Mouse (Mus musculus) liver, postnatal 0 days (tissue): ENCODE measurements around the gene Hist1h2bp. TPM values are rescaled to one million over a fixed set of nuclear protein-coding genes. Genes with fewer than 3 reads are reported as not detected.
A peak's percentile ranks its signal among the peaks of the same experiment; 100 is the strongest.
"Not testable (repeated sequence)": the region's sequence is repeated elsewhere in the genome, so short reads cannot be mapped to it uniquely, and the experiment has no call there.

Experiments used
- ATAC-seq: fragments of 200-750 bp; cut with Nextera tagmentation; 2 replicates; pipeline ENCODE4 v1.8.0; 2017; ENCODE audit warnings: mild to moderate bottlenecking, moderate library complexity
- DNase-seq: peaks from one replicate; pipeline ENCODE4 v3.0.0-alpha.2; 2016
- H3K27ac ChIP-seq: fragments of 300-500 bp; sonication (generic); 2 replicates; pipeline ENCODE4 v1.5.1; 2014; ENCODE audit warnings: antibody characterized with exemption, moderate library complexity, mild to moderate bottlenecking, low read depth
- H3K27me3 ChIP-seq: fragments of 300-500 bp; sonication (generic); 2 replicates; pipeline ENCODE4 v1.6.1; 2014; ENCODE audit warnings: low read length, control low read depth, mixed read lengths; ENCODE audit not compliant: insufficient read depth
- H3K36me3 ChIP-seq: fragments of 300-500 bp; sonication (generic); replicated peaks from 2 replicates; pipeline ENCODE4 v1.6.1; 2014; ENCODE audit warnings: mild to moderate bottlenecking, control low read depth, low read length, moderate library complexity, mixed read lengths; ENCODE audit not compliant: insufficient read depth
- H3K4me1 ChIP-seq: fragments of 300-500 bp; sonication (generic); 2 replicates; pipeline ENCODE4 v1.6.1; 2014; ENCODE audit warnings: antibody characterized with exemption, mild to moderate bottlenecking, control low read depth; ENCODE audit not compliant: insufficient read depth
- H3K4me2 ChIP-seq: fragments of 300-500 bp; sonication (generic); 2 replicates; pipeline ENCODE4 v1.6.1; 2014; ENCODE audit warnings: low read depth, mild to moderate bottlenecking, low read length, moderate library complexity, mixed read lengths
- H3K4me3 ChIP-seq: fragments of 300-500 bp; sonication (generic); 2 replicates; pipeline ENCODE4 v1.5.1; 2014; ENCODE audit warnings: low read depth, low read length
- H3K9ac ChIP-seq: fragments of 300-500 bp; sonication (generic); replicated peaks from 2 replicates; pipeline ENCODE4 v1.6.1; 2014; ENCODE audit warnings: mild to moderate bottlenecking, moderate library complexity
- H3K9me3 ChIP-seq: fragments of 300-500 bp; sonication (generic); 2 replicates; pipeline ENCODE4 v1.6.1; 2016; ENCODE audit warnings: mild to moderate bottlenecking, control low read depth, low read length, mixed read lengths
- CTCF ChIP-seq: sonication (generic); IDR thresholded peaks from 2 replicates; pipeline ENCODE4 v1.5.1; 2016; ENCODE audit warnings: antibody characterized with exemption, low read depth
- EP300 ChIP-seq: IDR thresholded peaks from 2 replicates; pipeline ENCODE4 v1.6.1; 2016; ENCODE audit warnings: antibody characterized with exemption, low read depth, mild to moderate bottlenecking
- WGBS: fragments of 180-500 bp; shearing (Covaris S2); extraction: QIAGEN DNeasy Blood & Tissue Kit; methylation state at CpG from one replicate; pipeline ENCODE4 v1.1.7; 2014; ENCODE audit not compliant: insufficient replicate concordance; 5-methylcytosine and 5-hydroxymethylcytosine counted together
- microRNA-seq: library from miRNA; unstranded; fragments of <30 nt; microRNA quantifications from one replicate; pipeline ENCODE4, GENCODE M21; 2016
- polyA plus RNA-seq: library from polyadenylated mRNA; unstranded; fragments of >200 nt; fragmentation: Nextera tagmentation; extraction: Ambion mirVana; gene quantifications from 2 replicates; pipeline ENCODE4 v1.2.1, GENCODE M21; 2015

Hist1h2bp gene
- polyA plus RNA-seq, 1 experiment from 2014 or later: 4.6 TPM

DNA sequence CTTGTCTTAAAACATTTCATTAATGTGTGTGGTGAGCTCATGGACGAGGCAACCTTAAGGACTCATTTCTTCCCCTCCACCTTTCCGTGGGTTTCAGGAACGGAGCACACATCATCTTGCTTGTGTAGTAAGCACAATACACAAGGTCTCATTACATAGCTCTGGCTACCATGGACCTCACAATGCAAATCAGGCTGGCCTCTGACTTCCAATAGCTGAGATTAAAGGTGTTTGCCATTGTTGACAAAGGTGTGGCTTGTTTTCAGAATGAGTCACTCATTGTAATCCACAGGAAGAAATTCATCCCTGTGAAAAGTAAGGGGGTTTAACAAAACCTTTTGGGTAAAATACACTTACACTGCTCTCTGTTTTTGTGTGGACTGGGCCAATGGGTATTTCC is 41.2 kb downstream of the Hist1h2bp start:
- Histone ChIP-seq H3K36me3 (no peaks in the 10 kb centered on the region), H3K27me3 (no peaks in the 10 kb centered on the region), H3K9me3 (no peaks in the 10 kb centered on the region), H3K4me3 (no peak overlapping the region), H3K4me1 (no peaks in the 10 kb centered on the region), H3K4me2 (no peak overlapping the region), H3K27ac (no peak overlapping the region), H3K9ac (no peak overlapping the region)
- WGBS: 81% methylated on average over 3 of the region's 3 CpGs
- no peak for TF ChIP-seq EP300
- no peak for TF ChIP-seq CTCF
- DNase-seq: no peak
- ATAC-seq: no peak

DNA sequence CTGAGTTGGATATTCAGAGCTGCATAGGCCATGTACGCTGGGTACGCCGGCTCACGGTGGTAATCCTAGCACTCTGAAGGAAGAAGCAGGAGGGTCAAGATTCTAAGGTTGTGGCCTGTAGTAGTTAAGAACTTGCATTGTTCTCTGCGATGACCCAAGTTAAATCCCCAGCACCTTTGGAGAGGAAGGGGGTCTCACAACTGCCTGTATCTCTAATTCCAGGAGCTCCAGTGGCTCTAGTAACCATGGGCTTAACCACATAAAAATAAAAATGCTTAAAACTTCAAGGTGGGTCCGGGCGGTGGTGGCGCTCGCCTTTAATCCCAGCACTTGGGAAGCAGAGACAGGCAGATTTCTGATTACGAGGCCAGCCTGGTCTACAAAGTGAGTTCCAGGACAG is 43.1 kb downstream of the Hist1h2bp start:
- no peak for ATAC-seq
- no peak for TF ChIP-seq CTCF
- TF ChIP-seq EP300: no peak
- peak overlapping the region; percentile 2; the same call in 1 of the 2 replicates for H3K4me2 ChIP-seq
- H3K4me3 ChIP-seq: no peak overlapping the region
- no peak for DNase-seq
- no peaks in the 10 kb centered on the region for H3K4me1 ChIP-seq
- 87% methylated on average over 10 of the region's 10 CpGs for WGBS
- H3K36me3 ChIP-seq: no peaks in the 10 kb centered on the region
- H3K9me3 ChIP-seq: no peaks in the 10 kb centered on the region
- peak overlapping the region; percentile 48; the same call in 1 of the 2 replicates for H3K9ac ChIP-seq
- no peaks in the 10 kb centered on the region for H3K27me3 ChIP-seq
- H3K27ac ChIP-seq: peak overlapping the region; percentile 66

DNA sequence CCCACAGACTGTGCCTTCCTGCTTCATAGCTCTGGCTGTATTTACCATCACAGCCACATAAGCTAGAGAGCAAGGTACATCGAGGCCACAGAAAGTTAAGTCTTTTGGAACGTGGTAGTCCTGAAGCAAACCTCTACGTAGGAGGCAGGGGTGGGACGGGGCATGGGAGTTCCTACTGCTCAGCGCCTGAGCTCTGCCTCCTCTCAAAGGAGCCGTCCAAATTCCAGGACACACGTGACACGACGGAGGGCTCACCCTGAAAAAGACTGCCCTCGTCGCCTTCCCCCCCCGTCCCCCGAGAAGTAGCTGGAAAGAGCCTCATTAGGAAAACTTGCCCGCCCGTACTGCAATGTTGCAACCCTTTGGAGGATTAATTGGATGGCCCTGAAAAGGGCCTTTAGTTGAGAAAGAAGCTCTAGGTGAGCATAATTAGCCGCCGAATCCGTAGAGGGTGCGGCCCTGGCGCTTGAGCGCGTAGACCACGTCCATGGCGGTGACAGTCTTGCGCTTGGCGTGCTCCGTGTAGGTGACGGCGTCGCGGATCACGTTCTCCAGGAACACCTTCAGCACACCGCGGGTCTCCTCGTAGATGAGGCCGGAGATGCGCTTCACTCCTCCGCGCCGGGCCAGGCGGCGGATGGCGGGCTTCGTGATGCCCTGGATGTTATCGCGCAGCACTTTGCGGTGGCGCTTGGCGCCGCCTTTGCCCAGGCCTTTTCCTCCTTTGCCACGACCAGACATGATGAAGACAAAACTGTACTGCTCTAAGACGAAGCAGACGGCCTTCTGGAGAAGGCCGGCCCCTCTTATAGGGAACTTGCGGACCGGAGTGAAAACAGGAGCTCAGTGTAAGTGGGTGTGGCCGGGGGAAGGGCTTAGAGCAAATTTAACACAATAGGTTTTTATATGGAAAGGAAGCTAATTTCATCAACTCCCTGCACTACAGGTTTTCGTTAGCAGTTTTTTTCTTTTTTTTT is 44.4 kb downstream of the Hist1h2bp start, which contains the start of gene Hist1h4n:
Hist1h4n (minus strand) TSS at position 779 of the 977 bp plus-strand sequence.
- not testable (repeated sequence) for H3K9ac ChIP-seq, DNase-seq, H3K4me1 ChIP-seq, H3K9me3 ChIP-seq, H3K4me3 ChIP-seq, H3K27me3 ChIP-seq, H3K36me3 ChIP-seq
- peak; percentile 69 for ATAC-seq
- 0% methylated on average over 15 of the region's 58 CpGs for WGBS
- H3K27ac ChIP-seq: peak within 1 kb of the TSS; percentile 70
- H3K4me2 ChIP-seq: peak within 1 kb of the TSS; percentile 26; the same call in 1 of the 2 replicates

DNA sequence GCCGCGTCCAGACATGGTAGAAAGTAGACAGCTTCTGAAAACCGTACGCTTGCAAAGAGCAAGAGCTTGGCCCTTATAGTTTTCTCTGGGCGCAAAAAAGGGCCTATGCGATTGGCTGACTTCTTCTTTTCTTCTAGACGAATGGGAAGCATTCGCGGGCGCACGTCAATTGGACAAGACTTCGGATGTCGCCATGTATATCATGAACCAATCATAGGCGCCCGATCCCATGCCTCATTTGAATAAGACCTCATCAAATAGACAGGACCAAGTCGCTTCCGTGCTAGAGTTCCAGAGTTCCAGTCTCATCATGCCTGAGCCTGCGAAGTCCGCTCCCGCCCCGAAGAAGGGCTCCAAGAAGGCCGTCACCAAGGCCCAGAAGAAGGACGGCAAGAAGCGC is 46.2 kb downstream of the Hist1h2bp start, which contains the start of the genes Hist1h2ap and Hist1h2br:
Hist1h2ap (minus strand) TSS at position 47 of the 400 bp plus-strand sequence.
Hist1h2br (plus strand) TSS at position 283 of the 400 bp plus-strand sequence.
- not testable (repeated sequence) for H3K4me3 ChIP-seq

More for the DNA sequence above, 46.2 kb downstream of the Hist1h2bp start, which contains the start of the genes Hist1h2ap and Hist1h2br:
- H3K4me1 ChIP-seq, H3K9ac ChIP-seq, DNase-seq, H3K27ac ChIP-seq, H3K36me3 ChIP-seq, H3K9me3 ChIP-seq, H3K27me3 ChIP-seq, H3K4me2 ChIP-seq: not testable (repeated sequence)
- no CpG with 5 or more reads among the region's 24 CpGs for WGBS
- ATAC-seq: peak; percentile 86

Small RNAs within 50 kb of the gene (microRNA-seq; reads per million reads assigned to microRNA genes)
- gene Gm19658 (not detected), gene Gm44346 (not detected), gene Gm44454 (not detected), gene Gm44466 (not detected)

Other genes starting within 250 kb of the Hist1h2bp start
- gene Olfr1366, start 244.7 kb upstream of the Hist1h2bp start, polyA plus RNA-seq: not detected in 2 replicates
- gene Olfr1535, start 227.6 kb upstream of the Hist1h2bp start, polyA plus RNA-seq: 0.02 TPM in 1 of 2 replicates, not detected in the other
- not detected in 2 replicates for gene Olfr1364, start 205.7 kb upstream of the Hist1h2bp start, polyA plus RNA-seq
- gene Olfr1362, start 173.4 kb upstream of the Hist1h2bp start, polyA plus RNA-seq: not detected in 2 replicates
- gene Olfr11, start 144.9 kb upstream of the Hist1h2bp start, polyA plus RNA-seq: not detected in 2 replicates
- gene Olfr1361, start 124.1 kb upstream of the Hist1h2bp start, polyA plus RNA-seq: not detected in 2 replicates
- gene Olfr1360, start 110.1 kb upstream of the Hist1h2bp start, polyA plus RNA-seq: not detected in 2 replicates
- not detected in 2 replicates for gene Olfr1359, start 89.3 kb upstream of the Hist1h2bp start, polyA plus RNA-seq
- 0.51 and 1.9 TPM in 2 replicates for gene Hist1h2bl, start 71.3 kb upstream of the Hist1h2bp start, polyA plus RNA-seq
- 16.4 and 20.2 TPM in 2 replicates for gene Hist1h2ai, start 71.0 kb upstream of the Hist1h2bp start, polyA plus RNA-seq
- gene Hist1h3h, start 69.8 kb upstream of the Hist1h2bp start, polyA plus RNA-seq: 7.1 and 8.7 TPM in 2 replicates
- gene Hist1h2bm, start 65.4 kb upstream of the Hist1h2bp start, polyA plus RNA-seq: 1.6 and 2.3 TPM in 2 replicates
- gene Hist1h4j, start 52.4 kb upstream of the Hist1h2bp start, polyA plus RNA-seq: 0.19 and 0.32 TPM in 2 replicates
- gene Hist1h4k, start 37.0 kb upstream of the Hist1h2bp start, polyA plus RNA-seq: 2.4 and 3.6 TPM in 2 replicates
- gene Hist1h2ak, start 33.6 kb upstream of the Hist1h2bp start, polyA plus RNA-seq: 44.2 and 62.3 TPM in 2 replicates
- gene Hist1h2bn, start 33.3 kb upstream of the Hist1h2bp start, polyA plus RNA-seq: 7.2 and 7.3 TPM in 2 replicates
- 20.0 and 27.9 TPM in 2 replicates for gene Hist1h1b, start 6.8 kb upstream of the Hist1h2bp start, polyA plus RNA-seq
- gene Hist1h3i, start 4.1 kb upstream of the Hist1h2bp start, polyA plus RNA-seq: 95.1 and 107 TPM in 2 replicates
- 8.4 and 11.4 TPM in 2 replicates for gene Hist1h2an, start 243 bp upstream of the Hist1h2bp start, polyA plus RNA-seq
- 14.3 and 15.4 TPM in 2 replicates for gene Hist1h2bq, start 22.7 kb downstream of the Hist1h2bp start, polyA plus RNA-seq
- gene Hist1h2ao, start 23.0 kb downstream of the Hist1h2bp start, polyA plus RNA-seq: not detected in 2 replicates
- gene Hist1h4m, start 24.3 kb downstream of the Hist1h2bp start, polyA plus RNA-seq: not detected in 2 replicates
- 9.2 and 9.8 TPM in 2 replicates for gene Hist1h4n, start 44.7 kb downstream of the Hist1h2bp start, polyA plus RNA-seq
- gene Hist1h2ap, start 46.0 kb downstream of the Hist1h2bp start, polyA plus RNA-seq: 3,753 and 3,756 TPM in 2 replicates
- gene Hist1h2br, start 46.3 kb downstream of the Hist1h2bp start, polyA plus RNA-seq: 14.9 and 15.6 TPM in 2 replicates
- gene Zfp184, start 157.6 kb downstream of the Hist1h2bp start, polyA plus RNA-seq: 0.27 and 0.32 TPM in 2 replicates
- not detected in 2 replicates for gene Pom121l2, start 193.7 kb downstream of the Hist1h2bp start, polyA plus RNA-seq
- 0.92 and 1.1 TPM in 2 replicates for gene Prss16, start 222.3 kb downstream of the Hist1h2bp start, polyA plus RNA-seq
- gene Hist1h2ah, start 248.1 kb downstream of the Hist1h2bp start, polyA plus RNA-seq: 8.6 and 9.9 TPM in 2 replicates
- gene Hist1h2bk, start 248.4 kb downstream of the Hist1h2bp start, polyA plus RNA-seq: 1.7 and 2.2 TPM in 2 replicates